Mouse (Mus musculus): Measurements from ENCODE around the gene Maco1. TPM values are rescaled to one million over a fixed set of nuclear protein-coding genes. Genes with fewer than 3 reads are reported as not detected.

The Maco1 gene
- polyA plus RNA-seq, 1 experiment from 2014 or later = 37.1 TPM

DNA sequence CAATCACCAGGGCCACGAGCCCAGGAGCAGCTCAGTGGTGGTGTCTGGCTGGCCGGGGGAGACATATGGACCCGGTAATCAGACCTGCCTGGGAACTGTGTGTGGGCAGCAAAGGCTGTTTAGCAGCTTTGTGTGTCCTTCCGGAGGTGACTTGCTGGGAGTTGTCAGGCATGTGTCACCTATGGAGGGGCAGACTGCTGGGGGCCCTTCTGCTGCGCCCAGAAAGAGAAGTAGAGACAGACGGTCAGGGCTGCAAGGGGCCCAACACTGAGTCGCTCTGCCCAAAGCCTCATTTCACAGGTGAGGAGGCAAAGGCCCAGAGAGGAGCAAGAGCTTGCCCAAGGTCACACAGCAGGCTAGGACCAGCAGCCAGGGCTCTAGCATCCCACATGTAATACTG, 83.3 kb downstream of the Maco1 start:
- no peak overlapping the region for H3K4me3 ChIP-seq (ENCODE audit: low read depth, low read length)
- H3K9ac ChIP-seq (ENCODE audit: low read depth, low read length) = no peak overlapping the region
- 0 out of 2 replicates have a peak, but pooled peaks cover 2% of the 10 kb centered on the region for H3K27me3 ChIP-seq (replicated peaks; ENCODE audit: control insufficient read depth, insufficient read depth, low read length)
- no peak for ATAC-seq (ENCODE audit: low read depth)
- DNase-seq (ENCODE audit: low spot score) = no peak
- WGBS = 57% methylated on average over 7 of the region's 7 CpGs
- no peak overlapping the region for H3K27ac ChIP-seq (replicated peaks; ENCODE audit: low read depth, low read length)
- peaks cover 10% of the 10 kb centered on the region for H3K4me1 ChIP-seq (ENCODE audit: control insufficient read depth, insufficient read depth, low read length)
- no peaks in the 10 kb centered on the region for H3K9me3 ChIP-seq (ENCODE audit: control insufficient read depth, low read length)
- no peak overlapping the region for H3K4me2 ChIP-seq (ENCODE audit: low read depth, low read length)
- H3K36me3 ChIP-seq (ENCODE audit: control insufficient read depth, insufficient read depth, low read length) = no peaks in the 10 kb centered on the region

DNA sequence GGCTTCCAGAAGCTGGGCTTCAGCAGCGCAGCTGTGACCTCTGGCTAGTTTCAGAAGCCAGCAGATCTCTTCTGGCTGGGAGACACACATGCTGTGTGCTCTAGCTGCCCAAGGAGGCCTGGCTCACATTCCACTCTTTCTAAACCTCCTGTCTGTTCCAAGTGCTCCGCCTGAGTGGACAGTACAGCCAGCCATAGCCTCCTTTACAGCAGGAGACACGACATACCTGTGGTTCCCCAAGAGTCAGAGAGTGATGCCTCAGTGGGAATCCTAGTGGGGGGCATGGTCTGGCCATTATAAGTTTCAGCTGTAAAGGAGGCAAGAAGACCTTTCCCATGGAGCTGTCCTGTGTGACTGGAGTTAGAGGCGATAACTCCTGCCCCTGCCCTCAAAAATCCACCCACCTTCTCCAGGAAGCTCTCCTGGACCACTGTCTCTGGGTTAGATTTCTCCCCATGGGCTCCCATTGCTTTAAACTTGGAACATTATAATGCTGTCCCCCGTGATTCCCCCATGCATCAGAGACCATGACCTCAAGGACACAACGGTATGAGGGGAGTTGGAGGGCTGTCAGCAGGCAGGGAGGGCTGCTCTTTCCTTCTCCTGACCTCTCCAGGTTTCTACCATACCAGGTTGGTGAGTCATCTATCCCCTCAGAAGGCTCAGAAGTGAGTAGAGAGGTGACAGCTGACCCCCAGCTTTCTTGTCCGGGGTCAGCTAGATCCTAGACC, 83.9 kb downstream of the Maco1 start:
- no peak overlapping the region for H3K9ac ChIP-seq (ENCODE audit: low read depth, low read length)
- ATAC-seq (ENCODE audit: low read depth) (no peak), DNase-seq (ENCODE audit: low spot score) (no peak)
- H3K4me3 ChIP-seq (ENCODE audit: low read depth, low read length) = no peak overlapping the region
- H3K4me2 ChIP-seq (ENCODE audit: low read depth, low read length) = no peak overlapping the region
- H3K27me3 ChIP-seq (replicated peaks; ENCODE audit: control insufficient read depth, insufficient read depth, low read length) = 0 out of 2 replicates have a peak, but pooled peaks cover 2% of the 10 kb centered on the region
- H3K9me3 ChIP-seq (ENCODE audit: control insufficient read depth, low read length) = no peaks in the 10 kb centered on the region
- peaks cover 10% of the 10 kb centered on the region for H3K4me1 ChIP-seq (ENCODE audit: control insufficient read depth, insufficient read depth, low read length)
- no peak overlapping the region for H3K27ac ChIP-seq (replicated peaks; ENCODE audit: low read depth, low read length)
- H3K36me3 ChIP-seq (ENCODE audit: control insufficient read depth, insufficient read depth, low read length) = no peaks in the 10 kb centered on the region
- 64% methylated on average over 7 of the region's 7 CpGs for WGBS

DNA sequence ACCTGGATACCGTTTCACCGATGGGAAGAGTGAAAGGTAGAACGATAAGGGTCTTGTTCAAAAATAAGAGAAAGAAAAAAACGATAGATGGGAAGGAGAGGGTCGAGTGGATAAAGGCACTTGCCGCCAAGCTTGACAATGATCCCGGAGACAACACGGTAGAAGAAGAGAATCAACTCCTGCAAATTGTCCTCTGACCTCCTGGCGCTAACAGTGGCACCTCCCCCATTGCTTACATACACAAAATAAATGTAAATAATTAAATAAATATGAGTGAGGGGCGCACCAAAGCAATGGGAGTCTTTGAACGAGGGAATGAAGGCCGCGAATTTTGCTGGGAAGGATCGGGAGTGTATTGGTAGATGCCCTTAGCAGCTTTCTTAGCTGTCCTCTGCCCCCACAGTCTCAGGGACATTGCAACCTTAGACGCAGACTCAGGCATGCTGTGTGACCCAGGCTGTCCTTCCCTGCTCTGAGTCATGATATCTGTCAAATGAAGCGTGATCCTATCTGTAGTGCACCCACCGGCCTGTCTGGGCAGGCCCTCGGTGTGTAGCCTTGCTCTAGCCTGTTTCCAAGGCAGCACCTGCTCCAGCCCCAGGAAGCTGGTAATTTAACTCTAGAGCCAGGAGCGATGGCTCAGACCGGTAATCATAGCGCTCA, 84.8 kb downstream of the Maco1 start:
- 9% methylated on average over 21 of the region's 21 CpGs for WGBS
- peak; percentile 39 for ATAC-seq (ENCODE audit: low read depth)
- Histone ChIP-seq H3K9me3 (ENCODE audit: control insufficient read depth, low read length) (no peaks in the 10 kb centered on the region), H3K36me3 (ENCODE audit: control insufficient read depth, insufficient read depth, low read length) (no peaks in the 10 kb centered on the region), H3K27ac (replicated peaks; ENCODE audit: low read depth, low read length) (no peak overlapping the region), H3K4me3 (ENCODE audit: low read depth, low read length) (peak overlapping the region; percentile 81), H3K9ac (ENCODE audit: low read depth, low read length) (peak overlapping the region; percentile 85), H3K4me2 (ENCODE audit: low read depth, low read length) (peak overlapping the region; percentile 78), H3K4me1 (ENCODE audit: control insufficient read depth, insufficient read depth, low read length) (peaks cover 10% of the 10 kb centered on the region), H3K27me3 (replicated peaks; ENCODE audit: control insufficient read depth, insufficient read depth, low read length) (0 out of 2 replicates have a peak, but pooled peaks cover 2% of the 10 kb centered on the region)
- DNase-seq (ENCODE audit: low spot score) = peak; percentile 75

DNA sequence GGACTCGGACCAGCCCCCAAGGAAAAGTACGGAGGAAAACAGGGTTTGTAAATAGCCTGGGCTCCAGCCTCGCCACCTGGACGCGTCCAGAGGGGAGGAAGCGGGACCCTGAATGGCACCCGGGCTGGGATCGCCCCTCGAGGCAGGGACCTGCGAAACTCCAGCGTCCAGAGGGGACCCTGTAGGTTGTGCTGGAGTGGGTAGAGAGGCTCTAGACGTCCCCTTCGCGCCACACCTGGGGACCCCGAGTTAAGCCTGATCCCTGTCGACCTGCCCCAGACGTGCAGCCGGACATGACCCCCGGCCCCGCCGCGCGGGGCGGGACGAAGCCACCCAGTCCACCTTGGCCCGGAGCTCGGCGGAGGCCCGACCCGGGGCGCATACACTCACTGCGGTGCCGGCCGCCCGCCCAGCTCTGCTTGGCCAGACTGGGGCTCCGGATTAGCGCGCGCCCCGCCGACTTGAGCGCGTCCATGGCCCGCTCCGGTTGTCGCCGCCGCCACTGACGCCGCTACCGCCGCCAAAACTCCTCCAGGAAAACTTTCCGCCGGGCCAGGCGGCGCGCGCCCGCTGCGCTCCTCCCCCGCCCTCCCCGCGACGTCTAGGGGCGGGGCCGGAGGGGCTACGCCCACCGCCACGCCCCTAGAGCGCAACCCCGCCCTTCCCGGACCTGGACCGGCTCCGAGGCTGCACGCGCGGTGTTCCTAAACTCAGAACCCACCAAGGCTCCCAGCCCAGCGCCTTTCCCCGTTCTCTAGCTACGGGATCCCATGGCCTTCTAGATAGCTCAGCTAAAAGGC, 85.5 kb downstream of the Maco1 start, which contains the start of gene Ldlrap1:
Ldlrap1 (minus strand) TSS at position 599 of the 800 bp plus-strand sequence.
- Histone ChIP-seq H3K4me2 (ENCODE audit: low read depth, low read length) (peak within 1 kb of the TSS; percentile 78), H3K27me3 (replicated peaks; ENCODE audit: control insufficient read depth, insufficient read depth, low read length) (0 out of 2 replicates have a peak, but pooled peaks cover 2% of the 10 kb centered on the region), H3K36me3 (ENCODE audit: control insufficient read depth, insufficient read depth, low read length) (no peaks in the 10 kb centered on the region), H3K4me3 (ENCODE audit: low read depth, low read length) (peak within 1 kb of the TSS; percentile 81), H3K27ac (replicated peaks; ENCODE audit: low read depth, low read length) (peak within 1 kb of the TSS; percentile 82), H3K4me1 (ENCODE audit: control insufficient read depth, insufficient read depth, low read length) (peaks cover 10% of the 10 kb centered on the region), H3K9me3 (ENCODE audit: control insufficient read depth, low read length) (no peaks in the 10 kb centered on the region), H3K9ac (ENCODE audit: low read depth, low read length) (peak within 1 kb of the TSS; percentile 85)
- ATAC-seq (ENCODE audit: low read depth) (peak; percentile 69), DNase-seq (ENCODE audit: low spot score) (peak; percentile 85)
- WGBS = 0% methylated on average over 45 of the region's 80 CpGs

DNA sequence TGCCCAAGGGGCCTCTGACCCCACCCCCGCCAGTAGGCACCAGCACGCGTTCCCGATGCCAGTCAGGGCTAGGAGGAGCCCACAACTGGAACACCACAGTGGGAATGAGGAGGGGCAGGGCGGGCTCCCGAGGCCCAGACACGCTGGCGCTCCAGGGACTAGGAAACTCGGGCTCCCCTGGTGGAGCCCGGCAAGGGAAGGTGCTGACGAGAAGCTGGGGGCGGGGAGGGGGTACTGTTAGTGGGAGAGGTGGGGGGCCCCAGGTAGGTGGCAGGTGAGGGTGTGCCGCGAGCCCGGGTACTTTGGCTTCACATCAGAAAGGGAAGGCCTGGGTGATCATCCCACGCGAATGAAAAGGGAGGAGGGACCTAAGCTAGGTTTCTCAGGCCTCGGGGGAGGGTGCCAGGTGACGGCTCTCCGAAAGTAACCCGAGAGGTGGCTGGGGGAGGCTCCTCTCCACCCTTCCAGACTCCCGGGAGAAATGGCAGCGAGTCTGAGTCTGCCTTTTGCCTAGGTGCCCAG, 86.2 kb downstream of the Maco1 start:
- peaks cover 10% of the 10 kb centered on the region for H3K4me1 ChIP-seq (ENCODE audit: control insufficient read depth, insufficient read depth, low read length)
- peak; percentile 81 for DNase-seq (ENCODE audit: low spot score)
- peak overlapping the region; percentile 82 for H3K27ac ChIP-seq (replicated peaks; ENCODE audit: low read depth, low read length)
- peak; percentile 76 for ATAC-seq (ENCODE audit: low read depth)
- 1% methylated on average over 21 of the region's 23 CpGs for WGBS
- H3K4me3 ChIP-seq (ENCODE audit: low read depth, low read length) = peak overlapping the region; percentile 81
- H3K9me3 ChIP-seq (ENCODE audit: control insufficient read depth, low read length) = no peaks in the 10 kb centered on the region
- no peaks in the 10 kb centered on the region for H3K36me3 ChIP-seq (ENCODE audit: control insufficient read depth, insufficient read depth, low read length)
- peak overlapping the region; percentile 85 for H3K9ac ChIP-seq (ENCODE audit: low read depth, low read length)
- H3K27me3 ChIP-seq (replicated peaks; ENCODE audit: control insufficient read depth, insufficient read depth, low read length) = 0 out of 2 replicates have a peak, but pooled peaks cover 2% of the 10 kb centered on the region
- peak overlapping the region; percentile 78 for H3K4me2 ChIP-seq (ENCODE audit: low read depth, low read length)

DNA sequence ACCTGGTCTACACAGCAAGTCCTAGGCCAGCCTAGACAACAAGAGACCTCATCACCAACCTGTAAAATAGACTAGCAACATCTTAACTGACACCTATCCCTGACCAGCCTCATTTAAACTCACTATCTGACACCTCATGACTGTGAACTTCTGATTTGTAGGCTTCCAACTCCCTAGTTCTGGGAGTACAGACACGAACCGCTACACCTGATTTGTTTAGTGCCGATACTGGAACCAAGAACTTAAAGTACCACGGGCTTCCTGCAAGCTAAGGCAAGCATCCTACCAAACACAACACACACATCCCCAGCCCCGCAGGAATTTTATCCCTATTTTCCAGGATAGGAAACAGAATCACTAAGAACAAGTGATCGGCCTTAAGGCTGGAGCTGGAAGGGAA, 86.9 kb downstream of the Maco1 start:
- Histone ChIP-seq H3K4me3 (ENCODE audit: low read depth, low read length) (peak overlapping the region; percentile 81), H3K9me3 (ENCODE audit: control insufficient read depth, low read length) (no peaks in the 10 kb centered on the region), H3K27ac (replicated peaks; ENCODE audit: low read depth, low read length) (no peak overlapping the region), H3K4me2 (ENCODE audit: low read depth, low read length) (peak overlapping the region; percentile 78), H3K4me1 (ENCODE audit: control insufficient read depth, insufficient read depth, low read length) (peaks cover 10% of the 10 kb centered on the region), H3K9ac (ENCODE audit: low read depth, low read length) (peak overlapping the region; percentile 85), H3K36me3 (ENCODE audit: control insufficient read depth, insufficient read depth, low read length) (no peaks in the 10 kb centered on the region), H3K27me3 (replicated peaks; ENCODE audit: control insufficient read depth, insufficient read depth, low read length) (0 out of 2 replicates have a peak, but pooled peaks cover 2% of the 10 kb centered on the region)
- DNase-seq (ENCODE audit: low spot score) = no peak
- WGBS = 64% methylated on average over 6 of the region's 6 CpGs
- no peak for ATAC-seq (ENCODE audit: low read depth)

DNA sequence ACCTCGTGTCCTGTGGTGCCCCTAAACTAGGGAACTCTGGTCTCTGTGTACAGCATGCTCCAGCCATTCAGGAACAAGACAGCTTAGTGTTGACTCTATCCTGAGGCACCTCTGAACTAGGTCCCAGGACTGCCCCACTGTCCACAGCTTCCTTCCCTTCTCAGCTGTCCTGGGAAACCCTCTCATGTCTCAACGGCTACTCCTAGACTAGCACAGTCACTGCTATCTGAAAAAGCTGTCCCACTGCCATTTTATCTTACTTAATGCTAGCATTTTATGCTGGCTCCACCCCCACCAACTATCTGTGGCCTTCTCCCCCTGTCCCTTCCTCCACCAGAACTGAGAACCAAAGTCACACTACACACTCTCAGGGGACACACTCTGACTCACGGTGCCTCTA, 88.8 kb downstream of the Maco1 start:
- Histone ChIP-seq H3K36me3 (ENCODE audit: control insufficient read depth, insufficient read depth, low read length) (no peaks in the 10 kb centered on the region), H3K4me3 (ENCODE audit: low read depth, low read length) (no peak overlapping the region), H3K9ac (ENCODE audit: low read depth, low read length) (no peak overlapping the region), H3K9me3 (ENCODE audit: control insufficient read depth, low read length) (no peaks in the 10 kb centered on the region), H3K4me2 (ENCODE audit: low read depth, low read length) (no peak overlapping the region), H3K4me1 (ENCODE audit: control insufficient read depth, insufficient read depth, low read length) (peaks cover 14% of the 10 kb centered on the region), H3K27ac (replicated peaks; ENCODE audit: low read depth, low read length) (no peak overlapping the region), H3K27me3 (replicated peaks; ENCODE audit: control insufficient read depth, insufficient read depth, low read length) (0 out of 2 replicates have a peak, but pooled peaks cover 2% of the 10 kb centered on the region)
- no peak for DNase-seq (ENCODE audit: low spot score)
- no peak for ATAC-seq (ENCODE audit: low read depth)
- 70% methylated on average over 3 of the region's 3 CpGs for WGBS

DNA sequence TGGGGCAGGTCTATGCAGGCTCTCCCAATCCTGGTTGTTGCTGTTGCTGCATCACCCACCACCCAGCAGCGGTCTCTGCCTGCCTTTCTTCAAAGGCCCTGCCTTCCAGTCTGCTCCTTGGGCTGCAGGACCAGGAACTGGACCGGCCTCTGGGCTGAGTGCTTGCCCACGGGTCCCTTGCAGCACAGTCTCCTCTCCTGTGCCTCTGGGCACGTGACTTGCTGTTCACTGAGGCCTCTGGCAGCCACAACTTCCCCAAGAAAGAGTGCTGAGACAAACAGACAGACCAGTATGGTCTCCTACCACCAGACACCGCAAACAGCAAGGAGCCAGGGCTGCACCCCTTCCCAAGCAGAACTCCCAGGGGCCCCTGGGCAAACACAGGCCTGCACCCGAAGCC, 90.8 kb downstream of the Maco1 start:
- Histone ChIP-seq H3K4me3 (ENCODE audit: low read depth, low read length) (no peak overlapping the region), H3K9ac (ENCODE audit: low read depth, low read length) (peak overlapping the region; percentile 14; the same call in 1 of the 2 replicates), H3K4me1 (ENCODE audit: control insufficient read depth, insufficient read depth, low read length) (peaks cover 14% of the 10 kb centered on the region), H3K4me2 (ENCODE audit: low read depth, low read length) (no peak overlapping the region), H3K27me3 (replicated peaks; ENCODE audit: control insufficient read depth, insufficient read depth, low read length) (no peaks in the 10 kb centered on the region), H3K27ac (replicated peaks; ENCODE audit: low read depth, low read length) (0 out of 2 replicates have a peak overlapping the region, but pooled peaks have one; percentile 29), H3K36me3 (ENCODE audit: control insufficient read depth, insufficient read depth, low read length) (no peaks in the 10 kb centered on the region), H3K9me3 (ENCODE audit: control insufficient read depth, low read length) (no peaks in the 10 kb centered on the region)
- DNase-seq (ENCODE audit: low spot score) = no peak
- WGBS = 63% methylated on average over 6 of the region's 6 CpGs
- no peak for ATAC-seq (ENCODE audit: low read depth)

All from embryonic facial prominence, embryonic 14.5 days (tissue).